Mouse (Mus musculus): Measurements from ENCODE around the gene Proser2. TPM values are rescaled to one million over a fixed set of nuclear protein-coding genes. Genes with fewer than 3 reads are reported as not detected.

Gene Proser2
- polyA plus RNA-seq, 1 experiment, result 9.3 TPM

DNA sequence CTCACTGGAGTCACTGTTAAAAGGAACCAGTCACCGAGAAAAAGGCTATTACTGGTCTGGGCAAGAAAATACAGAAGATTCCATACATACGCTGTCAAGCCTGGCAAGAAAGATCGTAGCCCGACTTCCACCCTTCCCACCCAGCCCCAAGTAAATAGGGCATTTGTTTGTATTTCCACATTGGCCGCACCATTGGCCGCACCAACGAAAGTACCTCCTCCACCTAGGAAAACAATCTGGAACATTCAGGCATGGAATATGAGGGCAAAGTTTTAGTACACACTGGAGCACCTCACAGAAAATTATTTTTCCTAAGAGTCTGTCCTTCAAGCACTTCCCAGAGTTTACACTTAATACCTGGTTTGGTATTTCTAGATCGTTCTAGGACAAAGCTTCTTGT lies 1.1 kb downstream of the Proser2 start:
- no peak for TF ChIP-seq CTCF (IDR thresholded peaks at IDR 0.05; ENCODE audit: extremely low read depth, insufficient read length, insufficient replicate concordance, low read depth, low read length)
- TF ChIP-seq POLR2A (IDR thresholded peaks at IDR 0.05; ENCODE audit: low read depth, low read length), result no peak
- 22% methylated on average over 8 of the region's 8 CpGs for WGBS
- Histone ChIP-seq H3K4me3 (ENCODE audit: low read depth, low read length) (peak overlapping the region; percentile 97; the same call in 1 of the 2 replicates), H3K4me1 (ENCODE audit: control insufficient read depth, insufficient read depth, insufficient read length, low read length) (peaks cover 3% of the 10 kb centered on the region; the same call in 1 of the 2 replicates), H3K27me3 (ENCODE audit: control insufficient read depth, insufficient read depth, low read length) (no peaks in the 10 kb centered on the region), H3K27ac (ENCODE audit: insufficient read depth, low read depth, low read length) (no peak overlapping the region), H3K36me3 (ENCODE audit: control insufficient read depth, insufficient read depth, low read length) (no peaks in the 10 kb centered on the region)

DNA sequence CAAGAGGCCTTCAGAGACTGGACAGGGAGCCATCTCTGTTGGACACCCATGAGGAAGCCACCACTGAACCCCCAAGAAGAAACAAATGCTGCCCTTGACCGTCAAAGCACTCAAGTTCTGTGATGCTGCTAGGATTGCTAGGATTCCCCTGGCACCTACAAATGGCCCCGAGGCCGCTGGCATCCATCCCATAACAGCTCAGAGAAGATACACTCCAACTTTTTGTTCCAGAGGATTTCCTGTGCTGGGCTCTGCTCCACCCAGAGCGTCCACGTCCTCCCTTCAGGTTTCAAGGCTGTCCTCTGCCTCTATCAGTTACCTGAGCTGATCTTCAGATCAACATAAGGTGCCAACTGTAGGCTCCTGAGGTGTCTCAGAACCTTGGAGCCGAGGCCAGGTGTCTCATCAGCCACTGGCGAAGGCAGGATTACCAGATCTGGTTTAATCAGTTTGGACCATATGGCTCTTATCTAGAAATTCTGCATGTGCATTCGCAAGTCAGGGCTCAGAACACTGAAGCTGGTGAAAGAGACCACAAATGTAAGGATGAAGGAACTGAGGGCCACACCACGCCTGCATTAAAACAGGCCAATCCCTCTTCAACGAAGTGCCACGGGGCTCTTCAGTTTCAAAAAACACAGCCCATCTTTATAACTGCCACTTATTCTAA lies 1.7 kb downstream of the Proser2 start:
- WGBS, result 42% methylated on average over 11 of the region's 11 CpGs
- H3K27me3 ChIP-seq (ENCODE audit: control insufficient read depth, insufficient read depth, low read length), result no peaks in the 10 kb centered on the region
- H3K4me3 ChIP-seq (ENCODE audit: low read depth, low read length), result peak overlapping the region; percentile 15
- H3K4me1 ChIP-seq (ENCODE audit: control insufficient read depth, insufficient read depth, insufficient read length, low read length), result peaks cover 3% of the 10 kb centered on the region; the same call in 1 of the 2 replicates
- H3K27ac ChIP-seq (ENCODE audit: insufficient read depth, low read depth, low read length), result no peak overlapping the region
- TF ChIP-seq POLR2A (IDR thresholded peaks at IDR 0.05; ENCODE audit: low read depth, low read length) (no peak), CTCF (IDR thresholded peaks at IDR 0.05; ENCODE audit: extremely low read depth, insufficient read length, insufficient replicate concordance, low read depth, low read length) (no peak)
- H3K36me3 ChIP-seq (ENCODE audit: control insufficient read depth, insufficient read depth, low read length), result no peaks in the 10 kb centered on the region

DNA sequence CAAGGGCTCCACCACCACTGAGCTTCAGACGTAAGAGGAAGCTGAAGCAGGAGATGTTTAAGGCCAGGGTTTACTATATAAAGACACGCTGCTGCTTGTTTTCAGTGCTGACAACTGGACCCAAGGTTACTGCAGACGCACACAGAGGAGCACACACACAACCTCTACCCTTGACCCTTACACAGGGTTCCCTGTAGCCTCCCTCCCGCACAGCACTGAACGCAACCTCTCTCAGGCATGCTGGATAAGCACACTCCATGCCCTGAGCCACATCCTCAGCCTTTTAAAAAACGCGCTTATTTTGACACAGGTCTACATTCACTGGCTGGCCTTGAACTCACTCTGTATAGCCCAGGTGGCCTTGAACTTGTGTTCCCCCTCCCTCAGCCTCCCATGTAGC lies 7.0 kb downstream of the Proser2 start:
- TF ChIP-seq CTCF (IDR thresholded peaks at IDR 0.05; ENCODE audit: extremely low read depth, insufficient read length, insufficient replicate concordance, low read depth, low read length) (no peak), POLR2A (IDR thresholded peaks at IDR 0.05; ENCODE audit: low read depth, low read length) (no peak)
- H3K4me3 ChIP-seq (ENCODE audit: low read depth, low read length), result no peak overlapping the region
- WGBS, result 89% methylated on average over 7 of the region's 7 CpGs
- H3K4me1 ChIP-seq (ENCODE audit: control insufficient read depth, insufficient read depth, insufficient read length, low read length), result peaks cover 5% of the 10 kb centered on the region
- H3K27me3 ChIP-seq (ENCODE audit: control insufficient read depth, insufficient read depth, low read length), result no peaks in the 10 kb centered on the region
- no peak overlapping the region for H3K27ac ChIP-seq (ENCODE audit: insufficient read depth, low read depth, low read length)
- H3K36me3 ChIP-seq (ENCODE audit: control insufficient read depth, insufficient read depth, low read length), result no peaks in the 10 kb centered on the region

DNA sequence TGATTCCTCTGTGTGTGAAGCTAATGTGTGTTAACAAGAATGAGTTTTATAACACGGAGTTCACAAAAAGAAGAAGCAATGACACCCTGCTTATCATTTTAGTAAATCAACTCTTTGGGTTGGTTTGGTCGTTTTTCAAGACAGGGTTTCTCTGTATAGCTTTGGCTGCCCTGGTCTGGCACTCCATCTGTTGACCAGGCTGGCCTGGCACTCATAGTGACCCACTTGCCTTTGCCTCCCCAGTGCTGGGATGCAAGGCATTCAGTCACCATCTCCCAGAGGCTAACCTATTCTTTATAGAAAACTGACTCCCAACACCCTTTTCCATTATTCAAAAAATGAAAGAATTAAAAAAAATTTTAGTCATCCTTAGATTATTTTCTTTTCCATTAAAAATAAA lies 8.9 kb downstream of the Proser2 start:
- no peaks in the 10 kb centered on the region for H3K36me3 ChIP-seq (ENCODE audit: control insufficient read depth, insufficient read depth, low read length)
- no peak for TF ChIP-seq CTCF (IDR thresholded peaks at IDR 0.05; ENCODE audit: extremely low read depth, insufficient read length, insufficient replicate concordance, low read depth, low read length)
- TF ChIP-seq POLR2A (IDR thresholded peaks at IDR 0.05; ENCODE audit: low read depth, low read length), result no peak
- 80% methylated on average over 2 of the region's 2 CpGs for WGBS

DNA sequence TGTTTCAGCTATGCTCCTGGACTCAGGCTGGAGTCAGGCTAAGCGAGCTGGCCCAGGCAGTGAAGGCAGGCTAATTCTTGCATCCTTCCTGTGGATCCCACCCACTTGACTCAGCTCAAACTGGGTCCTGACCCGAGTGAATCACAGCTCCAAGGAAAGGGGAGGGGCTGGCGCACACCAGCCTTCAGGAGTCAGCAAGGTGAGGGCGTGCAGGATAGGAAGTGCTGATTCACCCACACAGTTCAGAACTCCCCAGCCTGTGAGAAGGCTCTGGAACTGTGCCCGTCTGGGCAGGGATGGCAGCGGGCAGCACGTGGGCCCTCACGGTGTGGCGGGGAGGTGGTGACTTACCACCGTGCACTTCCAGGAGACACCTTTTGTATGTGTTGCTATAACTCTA lies 11.8 kb downstream of the Proser2 start:
- Histone ChIP-seq H3K27me3 (ENCODE audit: control insufficient read depth, insufficient read depth, low read length) (no peaks in the 10 kb centered on the region), H3K4me3 (ENCODE audit: low read depth, low read length) (no peak overlapping the region), H3K36me3 (ENCODE audit: control insufficient read depth, insufficient read depth, low read length) (no peaks in the 10 kb centered on the region), H3K4me1 (ENCODE audit: control insufficient read depth, insufficient read depth, insufficient read length, low read length) (peaks cover 6% of the 10 kb centered on the region), H3K27ac (ENCODE audit: insufficient read depth, low read depth, low read length) (no peak overlapping the region; the same call in 1 of the 2 replicates)
- 14% methylated on average over 10 of the region's 10 CpGs for WGBS
- TF ChIP-seq POLR2A (IDR thresholded peaks at IDR 0.05; ENCODE audit: low read depth, low read length), result no peak
- TF ChIP-seq CTCF (IDR thresholded peaks at IDR 0.05; ENCODE audit: extremely low read depth, insufficient read length, insufficient replicate concordance, low read depth, low read length), result no peak

More for the DNA sequence above, 8.9 kb downstream of the Proser2 start:
- Histone ChIP-seq H3K27ac (ENCODE audit: insufficient read depth, low read depth, low read length) (no peak overlapping the region), H3K4me3 (ENCODE audit: low read depth, low read length) (no peak overlapping the region), H3K4me1 (ENCODE audit: control insufficient read depth, insufficient read depth, insufficient read length, low read length) (peaks cover 6% of the 10 kb centered on the region), H3K27me3 (ENCODE audit: control insufficient read depth, insufficient read depth, low read length) (no peaks in the 10 kb centered on the region)

DNA sequence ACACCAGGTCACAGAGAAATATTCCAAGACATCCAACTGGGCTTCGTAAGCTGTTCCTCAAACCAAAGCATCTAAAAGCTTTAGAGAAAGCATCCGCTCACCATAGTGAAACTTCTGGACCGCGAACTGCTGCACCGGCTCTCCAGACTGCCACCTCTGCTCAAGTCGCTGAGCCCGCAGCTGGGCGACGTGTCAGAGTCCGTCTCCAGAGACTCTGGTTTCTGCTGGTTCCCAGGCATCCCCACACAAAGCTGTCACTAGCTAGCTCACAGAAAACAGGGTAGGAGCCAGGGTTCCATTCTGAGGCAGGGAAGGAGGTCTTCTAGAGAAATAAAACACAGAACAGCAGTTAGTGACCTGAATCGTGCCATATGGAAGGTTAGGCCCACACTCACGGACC lies 16.2 kb downstream of the Proser2 start:
- Histone ChIP-seq H3K4me3 (ENCODE audit: low read depth, low read length) (no peak overlapping the region), H3K4me1 (ENCODE audit: control insufficient read depth, insufficient read depth, insufficient read length, low read length) (peaks cover 6% of the 10 kb centered on the region), H3K27me3 (ENCODE audit: control insufficient read depth, insufficient read depth, low read length) (no peaks in the 10 kb centered on the region), H3K27ac (ENCODE audit: insufficient read depth, low read depth, low read length) (no peak overlapping the region), H3K36me3 (ENCODE audit: control insufficient read depth, insufficient read depth, low read length) (0 out of 2 replicates have a peak, but pooled peaks cover 3% of the 10 kb centered on the region)
- 94% methylated on average over 12 of the region's 12 CpGs for WGBS
- TF ChIP-seq POLR2A (IDR thresholded peaks at IDR 0.05; ENCODE audit: low read depth, low read length), result no peak
- no peak for TF ChIP-seq CTCF (IDR thresholded peaks at IDR 0.05; ENCODE audit: extremely low read depth, insufficient read length, insufficient replicate concordance, low read depth, low read length)

DNA sequence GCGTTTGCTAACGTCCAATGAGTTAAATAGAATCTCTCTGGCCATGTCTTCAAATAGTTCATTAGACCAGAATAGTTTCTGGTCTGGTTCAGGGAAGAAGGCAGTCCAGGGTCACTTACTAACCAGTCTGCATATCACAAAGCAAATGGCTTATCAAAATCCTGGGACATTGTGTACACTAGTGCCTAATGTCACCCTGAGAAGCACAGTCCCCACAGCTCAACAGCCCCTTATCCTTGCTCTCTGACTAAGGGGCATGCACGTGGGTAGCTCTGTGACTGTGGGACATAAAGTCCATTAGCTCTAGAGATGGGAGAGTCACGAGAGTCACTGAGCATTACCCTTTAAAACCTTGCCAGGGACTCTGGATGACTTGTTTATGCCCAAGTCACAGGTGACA lies 17.4 kb downstream of the Proser2 start:
- H3K36me3 ChIP-seq (ENCODE audit: control insufficient read depth, insufficient read depth, low read length), result 0 out of 2 replicates have a peak, but pooled peaks cover 3% of the 10 kb centered on the region
- H3K4me3 ChIP-seq (ENCODE audit: low read depth, low read length), result no peak overlapping the region
- no peaks in the 10 kb centered on the region for H3K4me1 ChIP-seq (ENCODE audit: control insufficient read depth, insufficient read depth, insufficient read length, low read length)
- 80% methylated on average over 4 of the region's 4 CpGs for WGBS
- no peak for TF ChIP-seq POLR2A (IDR thresholded peaks at IDR 0.05; ENCODE audit: low read depth, low read length)
- no peak for TF ChIP-seq CTCF (IDR thresholded peaks at IDR 0.05; ENCODE audit: extremely low read depth, insufficient read length, insufficient replicate concordance, low read depth, low read length)
- no peak overlapping the region for H3K27ac ChIP-seq (ENCODE audit: insufficient read depth, low read depth, low read length)
- H3K27me3 ChIP-seq (ENCODE audit: control insufficient read depth, insufficient read depth, low read length), result no peaks in the 10 kb centered on the region
